Mouse (Mus musculus): ENCODE measurements around the gene Crtac1.

Gene Crtac1

DNA sequence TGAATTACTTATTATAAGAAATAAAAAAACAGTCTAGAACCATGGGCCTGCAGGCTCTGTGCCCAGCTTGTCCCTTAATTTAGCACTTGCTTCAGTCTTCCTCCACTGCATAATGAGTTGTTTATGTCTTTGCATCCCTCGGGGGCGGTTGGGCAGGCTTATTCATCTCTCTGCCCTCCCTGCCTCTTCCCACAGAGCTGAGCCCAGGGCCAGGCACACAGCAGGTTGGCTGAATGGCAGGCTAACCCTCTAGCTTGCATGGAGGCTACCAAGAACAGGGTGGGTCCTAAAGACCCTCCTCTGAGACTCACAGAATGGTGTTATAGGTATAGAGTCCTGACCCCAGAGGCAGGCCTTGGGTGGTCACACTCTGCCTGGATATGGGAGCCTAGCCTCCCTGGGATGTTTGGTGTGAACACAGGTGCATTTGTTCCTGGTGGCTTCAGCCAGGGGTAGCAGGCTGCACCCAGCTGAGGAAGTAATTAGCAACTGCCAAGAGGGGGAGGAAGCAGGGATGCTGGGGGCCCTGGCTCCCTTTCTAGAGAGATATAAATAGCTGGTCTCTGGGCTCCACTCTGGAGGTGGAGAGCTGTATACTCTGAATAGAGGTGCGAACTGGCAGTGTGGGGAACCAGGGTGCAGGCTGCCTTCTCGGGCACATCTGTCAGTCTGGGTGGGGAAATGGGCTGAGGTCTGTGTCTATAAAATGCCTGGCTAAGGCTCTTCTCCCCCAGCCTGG lies 193.8 kb downstream of the Crtac1 start:
- DNase-seq (ENCODE audit: low spot score in 2 of 2), result peak in 1 of 2 experiments; percentile 20

All from frontal cortex, postnatal 25 days (tissue).